Mouse (Mus musculus) hindbrain, embryonic 12.5 days (tissue): ENCODE measurements around the gene Ascc2. TPM values are rescaled to one million over a fixed set of nuclear protein-coding genes. Genes with fewer than 3 reads are reported as not detected.

Experiments
- ATAC-seq: fragments of 200-750 bp; cut with Nextera tagmentation; 2 replicates; pipeline ENCODE4 v1.8.0; 2017; ENCODE audit warnings: moderate TSS enrichment; ENCODE audit not compliant: low FRiP score
- H3K27ac ChIP-seq: fragments of 300-500 bp; sonication (generic); 2 replicates; pipeline ENCODE4 v1.5.1; 2016; ENCODE audit warnings: mild to moderate bottlenecking
- H3K27me3 ChIP-seq: fragments of 300-500 bp; sonication (generic); 2 replicates; pipeline ENCODE4 v1.6.1; 2016; ENCODE audit warnings: mild to moderate bottlenecking
- H3K36me3 ChIP-seq: fragments of 300-500 bp; sonication (generic); 2 replicates; pipeline ENCODE4 v1.6.1; 2016; ENCODE audit warnings: mild to moderate bottlenecking
- H3K4me1 ChIP-seq: fragments of 300-500 bp; sonication (generic); 2 replicates; pipeline ENCODE4 v1.6.1; 2016
- H3K4me2 ChIP-seq: fragments of 300-500 bp; sonication (generic); replicated peaks from 2 replicates; pipeline ENCODE4 v1.6.1; 2016; ENCODE audit warnings: mild to moderate bottlenecking
- H3K4me3 ChIP-seq: fragments of 300-500 bp; sonication (generic); 2 replicates; pipeline ENCODE4 v1.5.1; 2016; ENCODE audit warnings: mild to moderate bottlenecking
- H3K9ac ChIP-seq: fragments of 300-500 bp; sonication (generic); 2 replicates; pipeline ENCODE4 v1.6.1; 2016; ENCODE audit warnings: mild to moderate bottlenecking, moderate library complexity
- H3K9me3 ChIP-seq: fragments of 300-500 bp; sonication (generic); replicated peaks from 2 replicates; pipeline ENCODE4 v1.6.1; 2016; ENCODE audit warnings: mild to moderate bottlenecking
- WGBS: fragments of 180-500 bp; shearing (Covaris S2); methylation state at CpG from one replicate; pipeline ENCODE4 v1.1.7; 2016; 5-methylcytosine and 5-hydroxymethylcytosine counted together
- polyA plus RNA-seq: library from polyadenylated mRNA; unstranded; fragments of >200 nt; fragmentation: Nextera tagmentation; extraction: Ambion mirVana; gene quantifications from 2 replicates; pipeline ENCODE4 v1.2.1, GENCODE M21; 2016

The Ascc2 gene
- polyA plus RNA-seq, 1 experiment from 2014 or later = 30.4 TPM

GRCm38 (mm10) chr11:4675126-4675562, 37.6 kb downstream of the Ascc2 start:
- no peaks in the 10 kb centered on the region for H3K9me3 ChIP-seq
- H3K4me3 ChIP-seq = no peak overlapping the region
- H3K36me3 ChIP-seq = peaks cover 66% of the 10 kb centered on the region
- no peak overlapping the region for H3K4me2 ChIP-seq
- H3K4me1 ChIP-seq = peaks cover 3% of the 10 kb centered on the region; the same call in 1 of the 2 replicates
- 92% methylated on average over 6 of the region's 6 CpGs for WGBS
- no peak for ATAC-seq
- no peak overlapping the region for H3K9ac ChIP-seq
- no peak overlapping the region for H3K27ac ChIP-seq
- no peaks in the 10 kb centered on the region for H3K27me3 ChIP-seq

DNA sequence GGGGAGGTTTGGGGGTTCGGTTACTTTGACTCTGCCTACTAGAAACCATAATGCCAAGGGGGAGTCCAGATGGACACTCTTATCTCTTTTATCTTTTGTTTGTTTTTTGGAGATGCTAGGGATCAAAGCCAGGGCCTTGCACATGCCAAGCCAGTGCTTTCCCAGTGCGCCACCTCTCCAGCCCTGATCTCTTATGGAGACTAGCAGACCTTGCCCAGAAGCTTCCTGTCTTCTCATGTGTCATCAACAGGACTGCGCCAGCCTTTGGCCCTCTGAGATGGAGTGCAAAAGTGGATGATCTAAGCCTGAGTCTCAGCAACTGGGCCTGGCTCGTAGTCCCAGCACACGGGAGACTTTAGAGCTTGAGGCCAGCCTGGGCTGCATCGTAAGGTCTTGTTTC, 38.1 kb downstream of the Ascc2 start:
- WGBS = 94% methylated on average over 6 of the region's 6 CpGs
- H3K4me1 ChIP-seq = peaks cover 3% of the 10 kb centered on the region; the same call in 1 of the 2 replicates
- H3K27me3 ChIP-seq = no peaks in the 10 kb centered on the region

DNA sequence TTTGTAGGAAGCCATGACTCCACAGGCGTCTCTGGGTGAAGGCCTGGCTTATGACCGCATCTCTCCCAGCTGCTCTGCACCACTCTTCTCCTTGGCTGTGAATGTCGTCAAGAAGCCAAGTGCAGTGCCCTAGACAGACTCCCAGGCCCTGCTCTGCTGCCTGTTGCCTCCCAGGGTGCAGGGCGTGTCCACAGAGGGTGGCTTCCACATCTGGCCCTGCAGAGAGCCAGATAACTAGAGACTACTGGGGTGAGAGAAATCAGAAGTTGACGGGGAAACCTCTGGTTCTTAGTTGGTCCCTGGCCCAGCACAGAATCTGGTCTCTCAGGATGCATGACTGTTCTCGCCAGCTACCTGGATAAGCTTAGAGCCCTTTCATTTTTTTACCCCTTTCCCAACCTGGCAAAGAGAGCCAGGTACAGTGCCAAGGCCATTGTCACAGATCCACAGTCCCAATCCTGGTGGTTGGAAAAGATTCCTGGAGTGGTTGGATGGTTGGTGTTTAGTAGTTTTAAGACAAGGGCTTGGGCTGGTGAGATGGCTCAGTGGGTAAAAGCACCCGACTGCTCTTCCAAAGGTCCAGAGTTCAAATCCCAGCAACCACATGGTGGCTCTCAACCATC, 39.8 kb downstream of the Ascc2 start:
- 88% methylated on average over 7 of the region's 7 CpGs for WGBS

More for the DNA sequence above, 38.1 kb downstream of the Ascc2 start:
- H3K4me3 ChIP-seq = no peak overlapping the region
- peaks cover 71% of the 10 kb centered on the region for H3K36me3 ChIP-seq
- no peak for ATAC-seq
- H3K9ac ChIP-seq = no peak overlapping the region
- no peaks in the 10 kb centered on the region for H3K9me3 ChIP-seq
- no peak overlapping the region for H3K4me2 ChIP-seq
- no peak overlapping the region for H3K27ac ChIP-seq

DNA sequence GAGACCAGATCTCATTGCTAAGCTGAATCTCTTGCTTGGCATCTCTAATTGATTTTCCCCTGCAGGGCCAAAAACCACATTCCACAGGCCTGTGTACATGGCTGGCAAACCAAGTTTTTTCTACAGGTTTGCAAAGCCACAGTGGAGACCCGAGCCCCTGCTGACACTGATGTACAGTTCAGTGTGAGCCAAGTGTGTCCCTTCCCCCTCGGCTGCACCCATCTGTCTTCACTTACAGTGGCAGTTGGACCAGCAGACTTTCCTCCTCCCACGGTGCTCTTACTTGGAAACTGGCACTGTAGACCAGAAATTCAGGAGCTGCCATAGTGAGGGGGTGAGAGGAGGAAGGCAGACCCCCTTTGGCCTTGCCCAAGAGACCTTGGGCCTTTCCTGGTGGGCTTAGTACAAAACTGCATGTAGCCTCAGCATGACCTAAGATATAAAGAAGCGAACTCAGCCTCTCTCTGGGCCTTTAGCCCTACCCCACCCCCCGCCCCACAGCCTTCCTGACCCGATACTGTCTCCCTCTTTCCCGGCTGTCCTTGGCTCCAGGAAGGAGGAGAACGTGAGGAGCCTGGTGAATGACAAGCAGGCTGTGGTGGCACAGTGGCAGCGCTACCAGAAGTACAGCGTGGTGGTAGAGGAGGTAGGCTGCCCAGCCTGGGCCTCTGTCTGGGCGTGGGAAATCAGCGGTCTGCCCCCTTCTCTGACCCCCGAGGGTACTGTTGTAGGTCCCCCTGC, 41.3 kb downstream of the Ascc2 start:
- Histone ChIP-seq H3K27ac (no peak overlapping the region; the same call in 1 of the 2 replicates), H3K4me1 (peaks cover 3% of the 10 kb centered on the region; the same call in 1 of the 2 replicates), H3K27me3 (no peaks in the 10 kb centered on the region), H3K36me3 (peaks cover 82% of the 10 kb centered on the region), H3K9me3 (no peaks in the 10 kb centered on the region), H3K4me3 (no peak overlapping the region), H3K4me2 (no peak overlapping the region), H3K9ac (no peak overlapping the region)
- no peak for ATAC-seq
- 81% methylated on average over 13 of the region's 13 CpGs for WGBS

More for the DNA sequence above, 39.8 kb downstream of the Ascc2 start:
- Histone ChIP-seq H3K36me3 (peaks cover 82% of the 10 kb centered on the region), H3K4me2 (no peak overlapping the region), H3K9me3 (no peaks in the 10 kb centered on the region), H3K27ac (no peak overlapping the region), H3K4me3 (no peak overlapping the region), H3K4me1 (peaks cover 3% of the 10 kb centered on the region; the same call in 1 of the 2 replicates), H3K9ac (no peak overlapping the region), H3K27me3 (no peaks in the 10 kb centered on the region)
- no peak for ATAC-seq

DNA sequence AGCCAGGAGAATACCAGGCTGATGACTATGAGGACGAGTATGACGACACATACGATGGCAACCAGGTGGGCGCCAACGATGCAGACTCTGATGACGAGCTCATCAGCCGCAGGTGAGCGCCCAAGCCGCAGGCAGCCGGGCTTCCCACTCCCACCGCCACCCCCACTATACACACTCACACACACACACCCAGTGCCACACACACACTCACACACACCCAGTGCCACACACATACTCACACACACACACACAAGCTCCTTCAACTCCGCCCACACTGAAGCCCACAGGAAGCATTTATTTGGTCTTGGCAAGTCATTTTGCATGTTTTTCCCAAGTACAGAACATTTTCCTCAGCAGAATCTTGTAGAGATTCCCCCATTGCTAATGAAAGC, 41.9 kb downstream of the Ascc2 start:
- ATAC-seq = no peak
- H3K36me3 ChIP-seq = peaks cover 80% of the 10 kb centered on the region
- H3K4me2 ChIP-seq = no peak overlapping the region
- H3K4me3 ChIP-seq = no peak overlapping the region
- H3K4me1 ChIP-seq = peaks cover 3% of the 10 kb centered on the region; the same call in 1 of the 2 replicates
- no peaks in the 10 kb centered on the region for H3K27me3 ChIP-seq
- 95% methylated on average over 12 of the region's 12 CpGs for WGBS
- no peak overlapping the region for H3K9ac ChIP-seq
- H3K27ac ChIP-seq = no peak overlapping the region
- H3K9me3 ChIP-seq = no peaks in the 10 kb centered on the region

DNA sequence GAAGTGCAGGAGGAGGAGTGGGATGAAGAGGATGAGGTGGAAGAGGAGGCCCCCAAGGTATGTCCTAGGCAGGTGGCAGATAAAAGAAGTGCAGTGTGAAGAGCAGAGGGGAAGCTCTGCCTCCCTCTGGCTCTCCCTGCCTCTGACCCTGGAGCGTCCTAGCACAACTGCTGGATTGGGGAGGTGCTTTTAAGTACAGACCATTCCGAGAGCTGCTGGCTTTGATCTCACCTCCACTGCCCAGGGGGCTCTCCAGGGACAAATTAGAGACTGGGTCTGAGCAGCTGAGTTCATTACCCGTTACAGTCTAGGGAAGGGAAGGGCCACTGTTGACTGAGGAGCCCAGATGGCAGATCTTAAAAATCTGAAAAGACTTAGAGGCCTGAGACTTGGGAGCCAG, 42.6 kb downstream of the Ascc2 start:
- Histone ChIP-seq H3K27me3 (no peaks in the 10 kb centered on the region), H3K4me1 (peaks cover 3% of the 10 kb centered on the region; the same call in 1 of the 2 replicates), H3K9ac (no peak overlapping the region), H3K4me3 (no peak overlapping the region), H3K9me3 (no peaks in the 10 kb centered on the region), H3K36me3 (peaks cover 75% of the 10 kb centered on the region), H3K27ac (no peak overlapping the region), H3K4me2 (no peak overlapping the region)
- WGBS = 49% methylated on average over 3 of the region's 3 CpGs
- ATAC-seq = no peak

DNA sequence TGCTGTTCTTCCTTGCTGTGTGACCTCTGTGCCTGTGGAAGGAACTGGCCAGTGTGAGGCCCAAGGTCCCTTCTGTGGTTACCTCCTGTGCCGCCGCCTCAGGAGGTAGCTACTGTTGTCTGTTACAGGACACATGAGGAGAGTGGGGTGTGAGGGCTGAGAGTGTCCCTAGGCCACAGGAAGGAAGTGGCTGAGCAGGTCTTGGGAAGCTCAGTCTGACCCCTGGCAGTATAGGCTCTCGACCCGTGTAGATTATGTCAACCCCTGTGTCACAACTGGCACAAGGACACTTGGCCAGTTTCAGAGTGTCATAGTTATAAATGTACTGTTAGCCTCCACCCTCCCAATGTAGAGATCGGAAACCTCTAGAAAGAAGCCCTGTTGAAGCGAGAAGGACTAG, 46.0 kb downstream of the Ascc2 start:
- peaks cover 53% of the 10 kb centered on the region for H3K36me3 ChIP-seq
- H3K27ac ChIP-seq = no peak overlapping the region
- no peaks in the 10 kb centered on the region for H3K9me3 ChIP-seq
- no peaks in the 10 kb centered on the region for H3K27me3 ChIP-seq
- no peak for ATAC-seq
- 93% methylated on average over 6 of the region's 6 CpGs for WGBS
- peaks cover 3% of the 10 kb centered on the region; the same call in 1 of the 2 replicates for H3K4me1 ChIP-seq
- H3K9ac ChIP-seq = no peak overlapping the region
- no peak overlapping the region for H3K4me2 ChIP-seq
- H3K4me3 ChIP-seq = no peak overlapping the region

DNA sequence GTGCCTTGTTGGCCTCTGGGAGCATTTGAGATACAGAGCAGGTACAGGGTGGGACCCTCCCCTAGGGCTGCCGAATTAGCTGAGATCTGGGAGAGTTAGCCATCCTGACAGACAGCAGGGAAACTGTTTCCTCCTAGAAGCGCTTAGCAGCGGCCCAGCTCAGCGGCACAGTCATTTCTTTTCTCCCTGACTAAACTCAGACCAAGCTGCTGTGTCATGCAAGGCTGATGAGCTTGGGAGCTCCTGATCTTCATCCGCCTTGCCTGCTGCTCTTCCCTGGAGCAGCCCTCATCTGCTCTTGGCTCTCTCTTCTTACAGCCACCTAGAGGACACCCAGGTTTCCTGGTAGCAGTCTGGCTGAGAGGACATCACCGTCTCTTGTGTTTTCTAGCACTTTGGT, 46.6 kb downstream of the Ascc2 start:
- H3K4me3 ChIP-seq = no peak overlapping the region
- H3K27ac ChIP-seq = no peak overlapping the region
- 71% methylated on average over 6 of the region's 6 CpGs for WGBS
- no peaks in the 10 kb centered on the region for H3K4me1 ChIP-seq
- peaks cover 49% of the 10 kb centered on the region for H3K36me3 ChIP-seq
- no peak for ATAC-seq
- H3K9ac ChIP-seq = no peak overlapping the region
- no peaks in the 10 kb centered on the region for H3K9me3 ChIP-seq
- no peak overlapping the region for H3K4me2 ChIP-seq
- no peaks in the 10 kb centered on the region for H3K27me3 ChIP-seq

DNA sequence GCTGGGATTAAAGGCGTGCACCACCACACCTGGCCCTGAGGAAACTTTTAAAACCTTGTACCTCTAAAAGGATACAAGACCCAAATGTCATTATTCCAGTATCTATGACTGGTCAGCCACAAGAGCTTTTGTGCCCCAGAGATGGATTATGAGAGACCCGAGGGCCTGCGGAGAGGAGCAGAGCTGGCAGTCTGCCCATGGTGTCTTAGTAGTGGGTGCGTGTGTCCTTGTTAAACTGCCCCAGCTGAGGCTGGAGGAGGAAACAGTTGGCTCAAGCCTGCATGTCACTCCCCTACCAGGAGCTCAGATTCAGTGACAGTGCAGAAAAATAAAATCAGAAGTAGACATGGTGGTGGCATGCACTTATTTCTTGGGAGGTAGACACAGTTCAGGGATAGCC, 47.5 kb downstream of the Ascc2 start:
- 88% methylated on average over 4 of the region's 4 CpGs for WGBS

DNA sequence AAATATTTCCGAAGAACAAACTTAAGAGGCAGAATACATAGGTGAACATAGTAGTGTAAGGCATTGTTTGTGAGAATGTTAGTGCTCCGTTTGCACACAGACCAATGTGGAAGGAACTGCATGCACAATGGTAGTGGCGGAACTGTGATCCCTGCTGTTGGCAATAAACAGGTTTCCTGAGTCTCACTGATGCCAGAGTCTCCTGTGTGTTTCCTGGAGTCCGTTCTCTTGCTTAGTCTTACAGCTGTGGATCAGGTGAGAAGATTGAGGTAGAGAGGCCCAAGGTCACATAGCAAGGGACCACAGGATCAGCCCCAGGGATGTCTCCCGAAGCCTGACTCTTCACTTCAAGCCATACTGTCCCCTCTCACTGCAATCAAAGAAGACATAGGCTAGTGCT, 48.0 kb downstream of the Ascc2 start:
- no peak overlapping the region for H3K9ac ChIP-seq
- H3K27me3 ChIP-seq = no peaks in the 10 kb centered on the region
- no peaks in the 10 kb centered on the region for H3K4me1 ChIP-seq
- no peak overlapping the region for H3K27ac ChIP-seq
- no peak for ATAC-seq
- H3K36me3 ChIP-seq = peaks cover 37% of the 10 kb centered on the region
- H3K4me3 ChIP-seq = no peak overlapping the region
- WGBS = 84% methylated on average over 5 of the region's 5 CpGs
- H3K4me2 ChIP-seq = no peak overlapping the region
- no peaks in the 10 kb centered on the region for H3K9me3 ChIP-seq

More for the DNA sequence above, 47.5 kb downstream of the Ascc2 start:
- ATAC-seq = no peak
- Histone ChIP-seq H3K27me3 (no peaks in the 10 kb centered on the region), H3K4me3 (no peak overlapping the region), H3K4me1 (no peaks in the 10 kb centered on the region), H3K36me3 (peaks cover 40% of the 10 kb centered on the region), H3K27ac (no peak overlapping the region), H3K4me2 (no peak overlapping the region), H3K9ac (no peak overlapping the region), H3K9me3 (no peaks in the 10 kb centered on the region)

GRCm38 (mm10) chr11:4687027-4687426, 49.5 kb downstream of the Ascc2 start:
- Histone ChIP-seq H3K4me2 (no peak overlapping the region), H3K27ac (no peak overlapping the region), H3K9ac (no peak overlapping the region), H3K27me3 (no peaks in the 10 kb centered on the region), H3K36me3 (peaks cover 23% of the 10 kb centered on the region), H3K4me1 (no peaks in the 10 kb centered on the region), H3K9me3 (no peaks in the 10 kb centered on the region), H3K4me3 (no peak overlapping the region)
- 75% methylated on average over 3 of the region's 3 CpGs for whole genome bisulfite sequencing
- ATAC-seq = no peak

GRCm38 (mm10) chr11:4687874-4688273, 50.3 kb downstream of the Ascc2 start:
- Histone ChIP-seq H3K4me3 (no peak overlapping the region), H3K4me2 (no peak overlapping the region), H3K36me3 (peaks cover 14% of the 10 kb centered on the region), H3K9ac (no peak overlapping the region), H3K27ac (no peak overlapping the region), H3K27me3 (no peaks in the 10 kb centered on the region), H3K9me3 (no peaks in the 10 kb centered on the region), H3K4me1 (no peaks in the 10 kb centered on the region)
- no peak for ATAC-seq
- WGBS = 69% methylated on average over 3 of the region's 3 CpGs
